Mouse (Mus musculus) thymus, adult 2 months (tissue): ENCODE measurements at regions not wholly inside any gene's neighbourhood (a gene's known extent, or its start where the extent isn't known, plus 50 kb on each side); places are given as distances from the start of the nearest gene placed in this dataset.

Experiments used
- CTCF ChIP-seq: fragments of 200-500 bp; IDR thresholded peaks from 2 replicates; pipeline ENCODE4 v1.5.1; 2012; ENCODE audit warnings: mild to moderate bottlenecking, control low read depth, low read length, moderate library complexity, borderline replicate concordance; ENCODE audit not compliant: control insufficient read depth, poor library complexity, insufficient read depth; ENCODE audit errors: extremely low read depth
- POLR2A ChIP-seq: fragments of 200-500 bp; IDR thresholded peaks from 2 replicates; pipeline ENCODE4 v1.6.1; 2012; ENCODE audit warnings: mild to moderate bottlenecking, low read length, control low read depth, moderate library complexity; ENCODE audit not compliant: control insufficient read depth, poor library complexity, insufficient read depth; ENCODE audit errors: extremely low read depth

- TF ChIP-seq CTCF (no peak), POLR2A (no peak)
Measured at GRCm38 (mm10) chr6:89248574-89248973, 113.8 kb downstream of the Plxna1 start.
